Mouse (Mus musculus) small intestine, adult 2 months (tissue): ENCODE results near the gene Astn1.

ENCODE experiments used
- CTCF ChIP-seq: fragments of 200-500 bp; IDR thresholded peaks from 2 replicates; pipeline ENCODE4 v1.5.1; 2012; ENCODE audit warnings: low read depth, mild to moderate bottlenecking, control low read depth, inconsistent platforms, low read length, moderate library complexity, mixed read lengths; ENCODE audit not compliant: insufficient replicate concordance, insufficient read length; ENCODE audit errors: extremely low read depth
- POLR2A ChIP-seq: fragments of 200-500 bp; IDR thresholded peaks from 2 replicates; pipeline ENCODE4 v1.6.1; 2012; ENCODE audit warnings: low read depth, mild to moderate bottlenecking, control low read depth, inconsistent platforms, low read length, moderate library complexity

DNA sequence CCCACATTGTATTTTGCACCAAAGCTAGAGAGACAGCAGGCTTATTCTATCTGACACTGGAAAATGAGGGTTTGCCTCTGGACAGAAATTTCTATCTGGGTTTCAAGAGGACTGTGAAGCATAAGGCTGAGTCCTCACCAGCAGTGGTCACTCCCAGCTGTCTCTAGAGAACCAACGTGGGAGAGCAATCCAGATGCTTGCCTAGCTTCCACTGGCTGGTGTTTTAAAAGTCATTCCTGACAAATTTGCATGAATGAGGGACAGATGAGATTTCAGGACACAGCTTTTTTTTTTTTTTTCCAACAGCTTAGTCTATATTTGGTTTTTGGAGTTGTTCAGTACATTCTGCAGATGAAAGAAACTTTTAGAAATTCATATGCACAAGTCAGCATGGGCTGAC lies 213.9 kb downstream of the Astn1 start:
- TF ChIP-seq CTCF (no peak), POLR2A (no peak)
